Mouse (Mus musculus): Measurements from ENCODE around the gene Glis3.

- no peak for TF ChIP-seq CTCF (IDR thresholded peaks at IDR 0.05; ENCODE audit: borderline replicate concordance, insufficient read depth, low read length)
- no peak for TF ChIP-seq POLR2A (IDR thresholded peaks at IDR 0.05; ENCODE audit: low read depth, low read length)
Observed at GRCm38 (mm10) chr19:28577023-28577422, 102.9 kb downstream of the Glis3 start.
